Mouse (Mus musculus): ENCODE data around the gene Ndufa4l2. TPM values are rescaled to one million over a fixed set of nuclear protein-coding genes. Genes with fewer than 3 reads are reported as not detected.

Ndufa4l2 gene
- polyA plus RNA-seq, 1 experiment from 2014 or later = 149 TPM

GRCm38 (mm10) chr10:127564301-127564700 lies 49.5 kb downstream of the Ndufa4l2 start:
- H3K9ac ChIP-seq (replicated peaks; ENCODE audit: low read depth) = no peak overlapping the region
- DNase-seq (ENCODE audit: low spot score) = peak; percentile 64
- H3K4me1 ChIP-seq (ENCODE audit: insufficient read depth, low read depth, low read length) = no peaks in the 10 kb centered on the region
- peaks cover 4% of the 10 kb centered on the region; the same call in 1 of the 2 replicates for H3K36me3 ChIP-seq (ENCODE audit: insufficient read depth, low read length)
- H3K4me2 ChIP-seq (replicated peaks; ENCODE audit: low read depth, low read length) = no peak overlapping the region
- no peak overlapping the region for H3K27ac ChIP-seq (ENCODE audit: low read length)
- no peaks in the 10 kb centered on the region for H3K9me3 ChIP-seq (ENCODE audit: low read length)
- ATAC-seq = peak; percentile 83
- H3K27me3 ChIP-seq (replicated peaks; ENCODE audit: insufficient read depth, low read length) = no peaks in the 10 kb centered on the region
- 26% methylated on average over 13 of the region's 13 CpGs for WGBS
- H3K4me3 ChIP-seq (ENCODE audit: low read depth, low read length) = no peak overlapping the region
- no peak for TF ChIP-seq CTCF (IDR thresholded peaks at IDR 0.05)
- TF ChIP-seq EP300 (IDR thresholded peaks at IDR 0.05) = no peak

Other genes starting within 250 kb of the Ndufa4l2 start
- gene Dctn2, start 248.6 kb upstream of the Ndufa4l2 start, polyA plus RNA-seq (2015; fragmentation: Nextera tagmentation; extraction: Ambion mirVana) = 198 and 204 TPM in 2 replicates
- 13.5 and 14.2 TPM in 2 replicates for gene Mbd6, start 225.9 kb upstream of the Ndufa4l2 start, polyA plus RNA-seq (2015; fragmentation: Nextera tagmentation; extraction: Ambion mirVana)
- gene Mars, start 203.2 kb upstream of the Ndufa4l2 start, polyA plus RNA-seq (2015; fragmentation: Nextera tagmentation; extraction: Ambion mirVana) = 61.1 and 63.1 TPM in 2 replicates
- 8.5 TPM in 2 replicates for gene Arhgap9, start 193.0 kb upstream of the Ndufa4l2 start, polyA plus RNA-seq (2015; fragmentation: Nextera tagmentation; extraction: Ambion mirVana)
- 4.2 and 5.2 TPM in 2 replicates for gene Gli1, start 173.0 kb upstream of the Ndufa4l2 start, polyA plus RNA-seq (2015; fragmentation: Nextera tagmentation; extraction: Ambion mirVana)
- not detected in 2 replicates for gene Inhbe, start 160.6 kb upstream of the Ndufa4l2 start, polyA plus RNA-seq (2015; fragmentation: Nextera tagmentation; extraction: Ambion mirVana)
- gene Inhbc, start 144.5 kb upstream of the Ndufa4l2 start, polyA plus RNA-seq (2015; fragmentation: Nextera tagmentation; extraction: Ambion mirVana) = not detected in 2 replicates
- gene R3hdm2, start 134.6 kb upstream of the Ndufa4l2 start, polyA plus RNA-seq (2015; fragmentation: Nextera tagmentation; extraction: Ambion mirVana) = 21.1 and 23.9 TPM in 2 replicates
- 0.23 and 0.53 TPM in 2 replicates for gene Stac3, start 13.3 kb upstream of the Ndufa4l2 start, polyA plus RNA-seq (2015; fragmentation: Nextera tagmentation; extraction: Ambion mirVana)
- gene Shmt2, start 7.5 kb downstream of the Ndufa4l2 start, polyA plus RNA-seq (2015; fragmentation: Nextera tagmentation; extraction: Ambion mirVana) = 27.1 and 31.0 TPM in 2 replicates
- 0.44 and 0.60 TPM in 2 replicates for gene Nxph4, start 19.6 kb downstream of the Ndufa4l2 start, polyA plus RNA-seq (2015; fragmentation: Nextera tagmentation; extraction: Ambion mirVana)
- 71.0 and 75.4 TPM in 2 replicates for gene Lrp1, start 106.2 kb downstream of the Ndufa4l2 start, polyA plus RNA-seq (2015; fragmentation: Nextera tagmentation; extraction: Ambion mirVana)
- 39.1 and 41.9 TPM in 2 replicates for gene Stat6, start 128.0 kb downstream of the Ndufa4l2 start, polyA plus RNA-seq (2015; fragmentation: Nextera tagmentation; extraction: Ambion mirVana)
- 5.0 and 6.3 TPM in 2 replicates for gene Nemp1, start 151.9 kb downstream of the Ndufa4l2 start, polyA plus RNA-seq (2015; fragmentation: Nextera tagmentation; extraction: Ambion mirVana)
- gene Nab2, start 153.6 kb downstream of the Ndufa4l2 start, polyA plus RNA-seq (2015; fragmentation: Nextera tagmentation; extraction: Ambion mirVana) = 7.7 and 8.4 TPM in 2 replicates
- gene Myo1a, start 190.2 kb downstream of the Ndufa4l2 start, polyA plus RNA-seq (2015; fragmentation: Nextera tagmentation; extraction: Ambion mirVana) = 0.08 TPM in 2 replicates
- not detected in 2 replicates for gene Tac2, start 209.5 kb downstream of the Ndufa4l2 start, polyA plus RNA-seq (2015; fragmentation: Nextera tagmentation; extraction: Ambion mirVana)
- gene Zbtb39, start 224.6 kb downstream of the Ndufa4l2 start, polyA plus RNA-seq (2015; fragmentation: Nextera tagmentation; extraction: Ambion mirVana) = 1.7 and 2.0 TPM in 2 replicates
- 18.6 and 23.2 TPM in 2 replicates for gene Gpr182, start 236.8 kb downstream of the Ndufa4l2 start, polyA plus RNA-seq (2015; fragmentation: Nextera tagmentation; extraction: Ambion mirVana)
- gene Rdh1, start 244.8 kb downstream of the Ndufa4l2 start, polyA plus RNA-seq (2015; fragmentation: Nextera tagmentation; extraction: Ambion mirVana) = 0.07 TPM in 1 of 2 replicates, not detected in the other
- 0.47 TPM in 1 of 2 replicates, not detected in the other for gene Rdh16f1, start 244.8 kb downstream of the Ndufa4l2 start, polyA plus RNA-seq (2015; fragmentation: Nextera tagmentation; extraction: Ambion mirVana)